Mouse (Mus musculus): Measurements from ENCODE around the gene Clk3.

The Clk3 gene

GRCm38 (mm10) chr9:57770214-57770613 lies 4.6 kb upstream of the Clk3 start:
- WGBS, result 94% methylated on average over 1 of the region's 1 CpGs

- 25% methylated on average over 2 of the region's 2 CpGs for WGBS
These were observed 3.9 kb upstream of the Clk3 start for GRCm38 (mm10) chr9:57769539-57770069.

GRCm38 (mm10) chr9:57767231-57767630 lies 1.6 kb upstream of the Clk3 start:
- 89% methylated on average over 4 of the region's 4 CpGs for WGBS

GRCm38 (mm10) chr9:57766431-57766830 lies 771 bp upstream of the Clk3 start:
- WGBS, result 31% methylated on average over 6 of the region's 6 CpGs

GRCm38 (mm10) chr9:57764974-57765363 lies 691 bp downstream of the Clk3 start:
- under 1% methylated on average over 45 of the region's 45 CpGs for WGBS

- 1% methylated on average over 57 of the region's 57 CpGs for WGBS
These were observed 1.3 kb downstream of the Clk3 start for GRCm38 (mm10) chr9:57764147-57764973.

GRCm38 (mm10) chr9:57762563-57762991 lies 3.1 kb downstream of the Clk3 start:
- 13% methylated on average over 6 of the region's 6 CpGs for WGBS

- WGBS, result 49% methylated on average over 13 of the region's 13 CpGs
These were observed 3.8 kb downstream of the Clk3 start for GRCm38 (mm10) chr9:57761563-57762551.

GRCm38 (mm10) chr9:57760416-57761146 lies 5.1 kb downstream of the Clk3 start:
- WGBS, result 86% methylated on average over 24 of the region's 24 CpGs

- 13% methylated on average over 6 of the region's 6 CpGs for WGBS
These were observed 6.4 kb downstream of the Clk3 start for GRCm38 (mm10) chr9:57759289-57759688.

GRCm38 (mm10) chr9:57758528-57758927 lies 7.1 kb downstream of the Clk3 start:
- WGBS, result 77% methylated on average over 22 of the region's 22 CpGs

GRCm38 (mm10) chr9:57757578-57757977 lies 8.1 kb downstream of the Clk3 start:
- 75% methylated on average over 3 of the region's 3 CpGs for WGBS

- WGBS, result 75% methylated on average over 7 of the region's 7 CpGs
These were observed 14.8 kb downstream of the Clk3 start for GRCm38 (mm10) chr9:57750901-57751300.

GRCm38 (mm10) chr9:57748831-57749230 lies 16.8 kb downstream of the Clk3 start:
- 21% methylated on average over 1 of the region's 1 CpGs for WGBS

GRCm38 (mm10) chr9:57748137-57748536 lies 17.5 kb downstream of the Clk3 start:
- 54% methylated on average over 6 of the region's 6 CpGs for WGBS

- 57% methylated on average over 1 of the region's 1 CpGs for WGBS
These were observed 18.6 kb downstream of the Clk3 start for GRCm38 (mm10) chr9:57747067-57747466.

GRCm38 (mm10) chr9:57744462-57745091 lies 21.1 kb downstream of the Clk3 start:
- WGBS, result 62% methylated on average over 3 of the region's 3 CpGs

- 84% methylated on average over 5 of the region's 5 CpGs for WGBS
These were observed 25.8 kb downstream of the Clk3 start for GRCm38 (mm10) chr9:57739863-57740262.

- 95% methylated on average over 6 of the region's 6 CpGs for WGBS
These were observed 32.1 kb downstream of the Clk3 start for GRCm38 (mm10) chr9:57733606-57734005.

- WGBS, result 56% methylated on average over 1 of the region's 1 CpGs
These were observed 37.3 kb downstream of the Clk3 start for GRCm38 (mm10) chr9:57728312-57728711.

GRCm38 (mm10) chr9:57724701-57725100 lies 41.0 kb downstream of the Clk3 start:
- WGBS, result 96% methylated on average over 3 of the region's 3 CpGs

Data from cerebral cortex, adult 2 months (tissue).